Mouse (Mus musculus): Measurements from ENCODE around the gene Arpc3.
A peak's percentile ranks its signal among the peaks of the same experiment; 100 is the strongest.

The Arpc3 gene

GRCm38 (mm10) chr5:122400628-122401302 lies 9.1 kb downstream of the Arpc3 start:
- peak; percentile 78 for DNase-seq

GRCm38 (mm10) chr5:122401303-122401640 lies 9.6 kb downstream of the Arpc3 start:
- DNase-seq = peak; percentile 56

GRCm38 (mm10) chr5:122402160-122402559 lies 10.5 kb downstream of the Arpc3 start:
- DNase-seq = no peak

- no peak for DNase-seq
These were observed 11.1 kb downstream of the Arpc3 start for GRCm38 (mm10) chr5:122402772-122403171.

- no peak for DNase-seq
These were observed 11.7 kb downstream of the Arpc3 start for GRCm38 (mm10) chr5:122403362-122403761.

- no peak for DNase-seq
These were observed 13.9 kb downstream of the Arpc3 start for GRCm38 (mm10) chr5:122405537-122405936.

GRCm38 (mm10) chr5:122409692-122410645 lies 18.3 kb downstream of the Arpc3 start:
- no peak for DNase-seq

GRCm38 (mm10) chr5:122411892-122412291 lies 20.2 kb downstream of the Arpc3 start:
- no peak for DNase-seq

- DNase-seq = no peak
These were observed 21.1 kb downstream of the Arpc3 start for GRCm38 (mm10) chr5:122412826-122413225.

- DNase-seq = no peak
These were observed 22.7 kb downstream of the Arpc3 start for GRCm38 (mm10) chr5:122414351-122414750.

GRCm38 (mm10) chr5:122415465-122415864 lies 23.8 kb downstream of the Arpc3 start:
- DNase-seq = no peak

GRCm38 (mm10) chr5:122420676-122421075 lies 29.0 kb downstream of the Arpc3 start:
- DNase-seq = peak; percentile 91

GRCm38 (mm10) chr5:122421271-122422068 lies 29.8 kb downstream of the Arpc3 start, which contains the start of gene Anapc7:
Gene Anapc7, plus strand, starts transcription at chr5:122421693.
- DNase-seq = peak; percentile 27

GRCm38 (mm10) chr5:122422071-122422964 lies 30.6 kb downstream of the Arpc3 start:
- peak; percentile 87 for DNase-seq

GRCm38 (mm10) chr5:122423083-122423482 lies 31.4 kb downstream of the Arpc3 start:
- no peak for DNase-seq

GRCm38 (mm10) chr5:122425550-122425949 lies 33.9 kb downstream of the Arpc3 start:
- no peak for DNase-seq

GRCm38 (mm10) chr5:122430036-122430775 lies 38.5 kb downstream of the Arpc3 start:
- DNase-seq = no peak

GRCm38 (mm10) chr5:122431221-122431620 lies 39.5 kb downstream of the Arpc3 start:
- no peak for DNase-seq

GRCm38 (mm10) chr5:122434541-122434940 lies 42.9 kb downstream of the Arpc3 start:
- DNase-seq = no peak

- peak; percentile 48 for DNase-seq
These were observed 47.9 kb downstream of the Arpc3 start for GRCm38 (mm10) chr5:122439400-122440094.
